8 mouse cellular contexts compared by ENCODE assay signal in the genomic region with DNA sequence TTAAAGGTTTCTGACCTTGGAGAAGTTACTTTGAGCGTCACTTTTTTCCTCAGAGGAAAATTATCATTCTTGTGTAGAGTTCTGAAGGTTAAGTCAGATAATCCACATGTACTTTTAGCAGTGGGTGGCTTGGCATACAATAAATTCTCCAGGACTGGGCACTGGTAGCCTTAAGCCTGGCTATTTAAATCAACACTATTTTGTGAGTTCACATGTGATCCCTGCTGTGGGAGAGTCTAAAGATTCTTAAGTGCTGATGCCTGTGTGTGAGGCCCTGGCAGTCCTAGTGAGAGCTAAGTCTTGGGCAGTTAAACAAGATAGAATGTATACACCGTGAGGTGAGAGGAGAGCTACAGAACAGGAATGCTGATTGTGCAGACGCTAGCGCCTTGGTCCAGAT. TPM values are rescaled to one million over a fixed set of nuclear protein-coding genes. Genes with fewer than 3 reads are reported as not detected.
A peak's percentile ranks its signal among the peaks of the same experiment; 100 is the strongest.
DNase-seq lines count a peak whose midpoint lies in the region; ATAC-seq lines count a peak whose summit lies in the region.

No protein-coding gene starts in this region.

- H3K4me3 ChIP-seq in forebrain, embryonic 13.5 days, result peak overlapping the region; percentile 99
- H3K4me3 ChIP-seq in liver, embryonic 13.5 days (replicated peaks), result peak overlapping the region; percentile 91

- WGBS in forebrain, embryonic 13.5 days, result 27% methylated on average over 4 of the region's 4 CpGs
- 57% methylated on average over 4 of the region's 4 CpGs for WGBS in liver, embryonic 13.5 days (ENCODE audit: insufficient replicate concordance)

- no peaks in the 10 kb centered on the region for H3K36me3 ChIP-seq in forebrain, embryonic 13.5 days (ENCODE audit: poor library complexity, severe bottlenecking)
- H3K36me3 ChIP-seq in liver, embryonic 13.5 days, result no peaks in the 10 kb centered on the region

- peak overlapping the region; percentile 99 for H3K9ac ChIP-seq in forebrain, embryonic 13.5 days
- peak overlapping the region; percentile 24; the same call in 1 of the 2 replicates for H3K9ac ChIP-seq in liver, embryonic 13.5 days

- intact Hi-C loops in heart, postnatal 25 days (cut with DNase I), result loop anchor here (5.0 kb wide), 1 partner anchor 36 kb away; no protein-coding TSS in a partner anchor

- H3K27me3 ChIP-seq in forebrain, embryonic 13.5 days, result peaks cover 3% of the 10 kb centered on the region; the same call in 1 of the 2 replicates
- H3K27me3 ChIP-seq in liver, embryonic 13.5 days, result peaks cover 14% of the 10 kb centered on the region; the same call in 1 of the 2 replicates

- peak; percentile 84 for DNase-seq in heart, adult 11 months
- no peak for DNase-seq in heart, postnatal 25 days (ENCODE audit: low spot score)
- peak; percentile 11 for DNase-seq in A20 (ENCODE audit: low read depth, low spot score)
- no peak for DNase-seq in liver, embryonic 13.5 days
- no peak for DNase-seq in urinary bladder, adult 2 months (ENCODE audit: low spot score)
- DNase-seq in cerebellum, postnatal 10 days, result no peak
- no peak for DNase-seq in ovary, postnatal 36 days (ENCODE audit: low spot score)

- no peak overlapping the region; the same call in 1 of the 2 replicates for H3K27ac ChIP-seq in forebrain, embryonic 13.5 days
- no peak overlapping the region for H3K27ac ChIP-seq in liver, embryonic 13.5 days

- H3K4me1 ChIP-seq in forebrain, embryonic 13.5 days, result peaks cover 33% of the 10 kb centered on the region
- H3K4me1 ChIP-seq in liver, embryonic 13.5 days (replicated peaks), result peaks cover 52% of the 10 kb centered on the region

- H3K9me3 ChIP-seq in forebrain, embryonic 13.5 days (replicated peaks), result no peaks in the 10 kb centered on the region
- H3K9me3 ChIP-seq in liver, embryonic 13.5 days (replicated peaks), result no peaks in the 10 kb centered on the region

- no peak for ATAC-seq in forebrain, embryonic 13.5 days
- no peak for ATAC-seq in liver, embryonic 13.5 days (ENCODE audit: low read depth)

- peak overlapping the region; percentile 75 for H3K4me2 ChIP-seq in forebrain, embryonic 13.5 days
- H3K4me2 ChIP-seq in liver, embryonic 13.5 days, result peak overlapping the region; percentile 97

RNA-seq across cellular contexts. Expression of gene Slain2, which starts 1.9 kb away (rescaled TPM):
- 100 to 1,000 TPM; 143 to 145 TPM for total RNA-seq in heart, postnatal 25 days (2021)
- 14.4 and 14.7 TPM in 2 replicates for polyA plus RNA-seq in forebrain, embryonic 13.5 days (2015; fragmentation: Nextera tagmentation; extraction: Ambion mirVana)
- polyA plus RNA-seq in liver, embryonic 13.5 days (2015; fragmentation: Nextera tagmentation; extraction: Ambion mirVana), result 4.6 and 7.0 TPM in 2 replicates
- 23.3 and 32.3 TPM in 2 replicates for polyA plus RNA-seq in urinary bladder, adult 2 months (2012; rRNA removed)

RNA-seq across cellular contexts. Expression of gene Tec, which starts 47.8 kb away (rescaled TPM):
- 10 to 100 TPM; 13.9 to 15.8 TPM for total RNA-seq in heart, postnatal 25 days (2021)
- polyA plus RNA-seq in forebrain, embryonic 13.5 days (2015; fragmentation: Nextera tagmentation; extraction: Ambion mirVana), result 3.1 TPM in 2 replicates
- 3.9 and 5.2 TPM in 2 replicates for polyA plus RNA-seq in liver, embryonic 13.5 days (2015; fragmentation: Nextera tagmentation; extraction: Ambion mirVana)
- 4.9 and 5.0 TPM in 2 replicates for polyA plus RNA-seq in urinary bladder, adult 2 months (2012; rRNA removed)

RNA-seq across cellular contexts. Expression of gene Gm10135, which starts 58.5 kb away (rescaled TPM):
- total RNA-seq in heart, postnatal 25 days (2021), result not detected
- polyA plus RNA-seq in forebrain, embryonic 13.5 days (2015; fragmentation: Nextera tagmentation; extraction: Ambion mirVana), result not detected in 2 replicates
- not detected in 2 replicates for polyA plus RNA-seq in liver, embryonic 13.5 days (2015; fragmentation: Nextera tagmentation; extraction: Ambion mirVana)
- not detected in 2 replicates for polyA plus RNA-seq in urinary bladder, adult 2 months (2012; rRNA removed)

Comparison
In these comparisons a context has a peak if more than half of its experiments do, and no peak if none do; other contexts are left out.
1. DNase-seq: peak in heart, adult 11 months (single experiment) and A20 (single experiment); none in heart, postnatal 25 days (single experiment), liver, embryonic 13.5 days (single experiment), urinary bladder, adult 2 months (single experiment), cerebellum, postnatal 10 days (0 of 2) and ovary, postnatal 36 days (single experiment).